9 mouse cellular contexts compared by ENCODE assay signal in the genomic region with DNA sequence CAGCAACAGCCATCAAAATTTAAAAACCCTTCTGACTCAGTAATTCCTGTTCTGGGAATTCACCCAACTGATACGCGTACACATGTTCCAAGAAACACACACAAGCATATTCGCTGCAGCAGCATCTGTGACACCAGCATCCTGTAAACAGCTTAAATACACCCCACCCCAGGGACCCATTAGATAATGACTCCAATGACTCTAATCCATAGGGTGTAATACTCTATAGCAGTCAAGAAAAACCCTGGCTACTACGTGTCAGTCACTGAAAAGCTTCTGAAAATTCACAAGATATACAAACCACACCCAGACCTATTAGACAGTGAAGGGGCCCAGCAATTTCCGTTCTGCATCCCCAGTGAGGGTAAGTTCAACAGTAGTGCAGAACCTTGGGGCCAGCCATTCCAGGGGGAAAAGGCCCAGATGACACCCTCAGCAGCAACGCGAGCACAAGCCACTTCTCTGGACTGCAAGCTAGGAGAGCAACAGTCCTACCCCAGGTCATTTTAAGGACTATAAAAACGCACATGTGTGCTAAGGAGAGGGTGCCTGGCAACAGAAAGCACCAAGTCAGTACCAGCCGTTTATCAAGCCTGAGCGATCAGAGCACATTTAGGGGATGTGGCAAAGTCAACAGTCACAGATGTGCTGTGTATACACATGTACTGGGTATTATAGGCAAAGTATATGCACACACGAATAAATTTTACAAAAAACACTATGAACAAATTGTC. TPM values are rescaled to one million over a fixed set of nuclear protein-coding genes. Genes with fewer than 3 reads are reported as not detected.
A peak's percentile ranks its signal among the peaks of the same experiment; 100 is the strongest.
DNase-seq lines count a peak whose midpoint lies in the region; ATAC-seq lines count a peak whose summit lies in the region.
"Had no signal": no experiment of that assay in that cellular context is flagged by ENCODE, and none has a peak within 500 bp of the region (broad histone marks: within the 10 kb centered on the region; RNA-seq: fewer than 3 reads in every experiment).

No protein-coding gene starts in this region.

- 75% methylated on average over 11 of the region's 11 CpGs for WGBS in forebrain, embryonic 14.5 days
- 81% methylated on average over 11 of the region's 11 CpGs for WGBS in forebrain, embryonic 11.5 days
- WGBS in liver, embryonic 12.5 days (ENCODE audit: insufficient replicate concordance), result 36% methylated on average over 11 of the region's 11 CpGs

- H3K9ac ChIP-seq in forebrain, embryonic 14.5 days (ENCODE audit: low read length), result 0 out of 2 replicates have a peak overlapping the region, but pooled peaks have one; percentile 29
- H3K9ac ChIP-seq in forebrain, embryonic 11.5 days (ENCODE audit: low read length), result no peak overlapping the region
- H3K9ac ChIP-seq in liver, embryonic 12.5 days, result no peak overlapping the region

- no peak overlapping the region for H3K4me3 ChIP-seq in forebrain, embryonic 14.5 days (ENCODE audit: low read depth, low read length)
- no peak overlapping the region for H3K4me3 ChIP-seq in forebrain, embryonic 11.5 days (ENCODE audit: low read depth, low read length)
- H3K4me3 ChIP-seq in liver, embryonic 12.5 days, result no peak overlapping the region

- 0 out of 2 replicates have a peak, but pooled peaks cover 4% of the 10 kb centered on the region for H3K36me3 ChIP-seq in forebrain, embryonic 14.5 days (ENCODE audit: control insufficient read depth, insufficient read depth, low read length)
- no peaks in the 10 kb centered on the region; the same call in 1 of the 2 replicates for H3K36me3 ChIP-seq in forebrain, embryonic 11.5 days (ENCODE audit: control insufficient read depth, insufficient read depth, low read length)
- H3K36me3 ChIP-seq in liver, embryonic 12.5 days, result peaks cover 29% of the 10 kb centered on the region

- peaks cover 11% of the 10 kb centered on the region for H3K4me1 ChIP-seq in forebrain, embryonic 14.5 days (ENCODE audit: control insufficient read depth, insufficient read depth, low read length)
- no peaks in the 10 kb centered on the region for H3K4me1 ChIP-seq in forebrain, embryonic 11.5 days (replicated peaks; ENCODE audit: control insufficient read depth, insufficient read depth, low read length)
- H3K4me1 ChIP-seq in liver, embryonic 12.5 days, result peaks cover 48% of the 10 kb centered on the region

- H3K27me3 ChIP-seq in forebrain, embryonic 14.5 days (replicated peaks; ENCODE audit: control insufficient read depth, insufficient read depth, low read length), result no peaks in the 10 kb centered on the region
- H3K27me3 ChIP-seq in forebrain, embryonic 11.5 days (ENCODE audit: control insufficient read depth, insufficient read depth, low read length), result no peaks in the 10 kb centered on the region
- no peaks in the 10 kb centered on the region for H3K27me3 ChIP-seq in liver, embryonic 12.5 days (replicated peaks)

- peak; percentile 33 for DNase-seq in forebrain, embryonic 14.5 days (ENCODE audit: low spot score)
- DNase-seq in forebrain, embryonic 11.5 days (ENCODE audit: low spot score), result no peak
- peak; percentile 29 for DNase-seq in retina, adult 2 months (ENCODE audit: low read depth, low spot score)
- DNase-seq in retina, embryonic 14.5 days (ENCODE audit: low spot score), result no peak
- peak; percentile 44 to 54 for DNase-seq in thymus, postnatal 36 days
- no peak for DNase-seq in layer of hippocampus, postnatal 10 days (ENCODE audit: low spot score in 2 of 2)
- DNase-seq: left cerebral cortex, postnatal 4 days had no signal

- no peak for ATAC-seq in forebrain, embryonic 14.5 days
- ATAC-seq in forebrain, embryonic 11.5 days (replicated peaks; ENCODE audit: low FRiP score), result no peak
- ATAC-seq in liver, embryonic 12.5 days, result peak; percentile 77
- ATAC-seq in monocyte, adult 5-6 weeks (replicated peaks; ENCODE audit: insufficient number of reproducible peaks, low FRiP score, low TSS enrichment, poor library complexity, severe bottlenecking), result no peak

- H3K27ac ChIP-seq in forebrain, embryonic 14.5 days (ENCODE audit: low read depth, low read length), result peak overlapping the region; percentile 17; the same call in 1 of the 2 replicates
- no peak overlapping the region for H3K27ac ChIP-seq in forebrain, embryonic 11.5 days (ENCODE audit: low read depth, low read length)
- H3K27ac ChIP-seq in liver, embryonic 12.5 days, result peak overlapping the region; percentile 73

- no peaks in the 10 kb centered on the region for H3K9me3 ChIP-seq in forebrain, embryonic 14.5 days (replicated peaks; ENCODE audit: control insufficient read depth, low read length)
- H3K9me3 ChIP-seq in forebrain, embryonic 11.5 days (ENCODE audit: control insufficient read depth, low read length), result no peaks in the 10 kb centered on the region
- no peaks in the 10 kb centered on the region for H3K9me3 ChIP-seq in liver, embryonic 12.5 days (replicated peaks)

- H3K4me2 ChIP-seq in forebrain, embryonic 14.5 days (ENCODE audit: low read length), result no peak overlapping the region
- no peak overlapping the region for H3K4me2 ChIP-seq in forebrain, embryonic 11.5 days (ENCODE audit: low read depth, low read length, severe bottlenecking)
- peak overlapping the region; percentile 42 for H3K4me2 ChIP-seq in liver, embryonic 12.5 days

RNA-seq across cellular contexts. Expression of gene A730071L15Rik, which starts 15.5 kb away (rescaled TPM):
- polyA plus RNA-seq in forebrain, embryonic 14.5 days (2014; fragmentation: Nextera tagmentation; extraction: Ambion mirVana), result 0.35 and 0.95 TPM in 2 replicates
- 0.55 and 0.72 TPM in 2 replicates for polyA plus RNA-seq in forebrain, embryonic 11.5 days (2014; fragmentation: Nextera tagmentation; extraction: Ambion mirVana)
- 0.08 and 0.21 TPM in 2 replicates for polyA plus RNA-seq in liver, embryonic 12.5 days (2016; fragmentation: Nextera tagmentation; extraction: Ambion mirVana)
- total RNA-seq in monocyte, adult 5-6 weeks (2017), result 0.85 to 2.3 TPM (median 1.9 TPM) in 3 replicates
- not detected for total RNA-seq in layer of hippocampus, postnatal 10 days (2021)

RNA-seq across cellular contexts. Expression of gene Nudcd3, which starts 15.8 kb away (rescaled TPM):
- 49.7 and 50.3 TPM in 2 replicates for polyA plus RNA-seq in forebrain, embryonic 14.5 days (2014; fragmentation: Nextera tagmentation; extraction: Ambion mirVana)
- polyA plus RNA-seq in forebrain, embryonic 11.5 days (2014; fragmentation: Nextera tagmentation; extraction: Ambion mirVana), result 47.9 and 55.1 TPM in 2 replicates
- polyA plus RNA-seq in liver, embryonic 12.5 days (2016; fragmentation: Nextera tagmentation; extraction: Ambion mirVana), result 20.9 and 21.7 TPM in 2 replicates
- total RNA-seq in monocyte, adult 5-6 weeks (2017), result 28.7 to 49.9 TPM (median 29.7 TPM) in 3 replicates
- 100 to 1,000 TPM; 114 to 118 TPM for total RNA-seq in layer of hippocampus, postnatal 10 days (2021)

RNA-seq across cellular contexts. Expression of gene Npc1l1, which starts 45.6 kb away (rescaled TPM):
- 0.05 TPM in 1 of 2 replicates, not detected in the other for polyA plus RNA-seq in forebrain, embryonic 14.5 days (2014; fragmentation: Nextera tagmentation; extraction: Ambion mirVana)
- polyA plus RNA-seq in forebrain, embryonic 11.5 days (2014; fragmentation: Nextera tagmentation; extraction: Ambion mirVana), result not detected in 2 replicates
- polyA plus RNA-seq in liver, embryonic 12.5 days (2016; fragmentation: Nextera tagmentation; extraction: Ambion mirVana), result 0.17 and 0.21 TPM in 2 replicates
- not detected in 3 replicates for total RNA-seq in monocyte, adult 5-6 weeks (2017)
- under 1 TPM; 0.13 to 0.25 TPM for total RNA-seq in layer of hippocampus, postnatal 10 days (2021)

Comparison
In these comparisons a context has a peak if more than half of its experiments do, and no peak if none do; other contexts are left out.
1. DNase-seq: peak in forebrain, embryonic 14.5 days (single experiment), retina, adult 2 months (single experiment) and thymus, postnatal 36 days (2 of 2); none in forebrain, embryonic 11.5 days (single experiment), retina, embryonic 14.5 days (single experiment) and layer of hippocampus, postnatal 10 days (0 of 2).